Mouse (Mus musculus) myocyte (in vitro differentiated cells): Measurements from ENCODE around the gene Gm10354. TPM values are rescaled to one million over a fixed set of nuclear protein-coding genes. Genes with fewer than 3 reads are reported as not detected.
"Not testable (repeated sequence)": the region's sequence is repeated elsewhere in the genome, so short reads cannot be mapped to it uniquely, and the experiment has no call there.

Experiments used
- H3K27me3 ChIP-seq: one replicate; pipeline ENCODE4 v1.6.1; 2011; ENCODE audit not compliant: control insufficient read depth, insufficient read depth, insufficient read length
- H3K36me3 ChIP-seq: one replicate; pipeline ENCODE4 v1.6.1; 2011; ENCODE audit not compliant: control insufficient read depth, insufficient read depth
- H3K4me2 ChIP-seq: one replicate; pipeline ENCODE4 v1.6.1; 2011; ENCODE audit warnings: low read depth, control low read depth
- H3K4me3 ChIP-seq: one replicate; pipeline ENCODE4 v1.5.1; 2011; ENCODE audit warnings: mild to moderate bottlenecking, control low read depth, moderate library complexity
- H3K79me2 ChIP-seq: one replicate; pipeline ENCODE4 v1.6.1; 2011; ENCODE audit not compliant: control insufficient read depth, insufficient read depth
- H3ac ChIP-seq: one replicate; pipeline ENCODE4 v1.6.1; 2011; ENCODE audit not compliant: control insufficient read depth, insufficient read length
- polyA plus RNA-seq: library from polyadenylated mRNA; unstranded; fragments of >200 nt; fragmentation: generic; extraction: Trizol; gene quantifications from one replicate; pipeline ENCODE4 v1.2.1, GENCODE M21; 2012; ENCODE audit warnings: missing spikeins

The Gm10354 gene
- polyA plus RNA-seq, 1 experiment, result not detected

DNA sequence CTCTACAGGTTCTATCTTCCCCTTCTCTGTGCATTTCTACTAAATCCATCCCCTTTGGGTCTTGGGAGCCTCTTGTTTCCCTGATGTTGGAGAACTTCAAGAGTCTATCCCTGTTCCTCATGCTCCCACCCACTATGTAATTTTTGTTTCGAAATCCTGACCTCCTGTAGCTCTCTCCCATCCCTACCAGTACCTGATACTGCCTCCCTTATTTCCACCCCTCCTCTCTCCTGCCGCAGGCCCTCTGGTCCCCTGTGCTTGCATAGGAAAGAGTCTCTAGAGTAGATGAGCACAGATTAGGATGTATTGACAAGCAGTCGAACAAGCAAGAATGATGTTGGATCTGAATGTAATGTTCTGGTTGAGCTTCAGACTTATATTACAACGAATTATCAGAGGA is 33.2 kb downstream of the Gm10354 start:
- H3K4me3 ChIP-seq, H3K4me2 ChIP-seq, H3K36me3 ChIP-seq, H3K27me3 ChIP-seq, H3ac ChIP-seq, H3K79me2 ChIP-seq: not testable (repeated sequence)

DNA sequence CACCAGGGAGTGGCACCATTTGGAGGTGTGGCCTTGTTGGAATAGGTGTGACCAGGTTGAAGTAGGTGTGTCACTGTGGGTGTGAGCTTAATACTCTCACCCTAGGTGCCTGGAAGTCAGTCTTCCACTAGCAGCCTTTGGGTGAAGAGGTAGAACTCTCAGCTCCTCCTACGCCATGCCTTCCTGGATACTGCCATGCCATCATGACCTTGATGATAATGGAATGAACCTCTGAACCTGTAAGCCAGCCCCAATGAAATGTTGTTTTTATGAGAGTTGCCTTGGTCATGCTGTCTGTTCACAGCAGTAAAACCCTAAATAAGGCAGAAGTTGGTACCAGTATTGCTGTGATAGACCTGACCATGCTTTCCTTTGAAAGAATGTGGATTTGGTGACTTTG is 37.7 kb downstream of the Gm10354 start:
- H3K36me3 ChIP-seq, H3K27me3 ChIP-seq, H3K4me2 ChIP-seq, H3ac ChIP-seq, H3K79me2 ChIP-seq, H3K4me3 ChIP-seq: not testable (repeated sequence)

DNA sequence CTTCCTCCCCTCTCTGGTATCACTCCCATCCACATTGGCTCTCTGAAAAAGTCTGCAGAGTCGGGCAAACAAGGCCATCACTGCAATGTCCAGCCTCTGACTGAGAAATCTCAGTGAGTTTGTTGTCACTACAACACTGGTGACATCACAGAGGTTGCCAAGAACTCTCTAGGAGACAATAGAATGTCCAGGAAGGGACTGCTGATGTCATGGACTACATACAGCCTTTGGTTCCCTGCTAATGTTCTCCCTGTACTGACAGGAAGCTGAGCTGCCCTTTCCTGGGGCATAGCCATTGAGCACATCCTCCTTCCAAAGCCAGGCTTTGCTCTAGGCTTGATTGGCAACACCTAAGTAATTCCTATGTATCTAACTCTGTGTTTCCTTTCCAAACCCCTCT is 40.4 kb downstream of the Gm10354 start, which contains the start of gene Speer4e:
Gene Speer4e (minus strand): TSS at position 101 of the 400 bp plus-strand sequence.
- not testable (repeated sequence) for H3K4me2 ChIP-seq

DNA sequence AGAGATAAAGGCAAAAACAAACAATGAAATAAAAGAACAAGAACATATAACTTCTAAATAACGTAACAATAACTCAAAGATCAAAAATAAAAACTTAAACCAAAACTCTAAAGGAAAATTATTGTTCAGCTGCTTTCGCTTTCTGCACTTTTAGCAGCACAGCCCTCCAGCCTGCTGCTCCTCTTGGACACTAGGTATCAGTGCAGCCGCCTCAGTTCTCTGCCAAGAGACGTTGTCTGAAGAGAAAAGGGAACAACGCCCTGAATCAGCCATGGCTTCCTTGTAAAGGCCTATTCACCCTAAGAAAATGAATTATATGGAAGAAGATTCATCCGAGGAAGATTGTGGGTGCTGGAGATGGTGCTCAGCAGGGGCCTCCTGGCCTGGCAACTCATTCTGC is 45.0 kb downstream of the Gm10354 start:
- not testable (repeated sequence) for H3K79me2 ChIP-seq, H3ac ChIP-seq, H3K36me3 ChIP-seq, H3K4me2 ChIP-seq, H3K4me3 ChIP-seq, H3K27me3 ChIP-seq

More for the DNA sequence above, 40.4 kb downstream of the Gm10354 start, which contains the start of gene Speer4e:
- not testable (repeated sequence) for H3K79me2 ChIP-seq, H3K27me3 ChIP-seq, H3K36me3 ChIP-seq, H3ac ChIP-seq, H3K4me3 ChIP-seq

DNA sequence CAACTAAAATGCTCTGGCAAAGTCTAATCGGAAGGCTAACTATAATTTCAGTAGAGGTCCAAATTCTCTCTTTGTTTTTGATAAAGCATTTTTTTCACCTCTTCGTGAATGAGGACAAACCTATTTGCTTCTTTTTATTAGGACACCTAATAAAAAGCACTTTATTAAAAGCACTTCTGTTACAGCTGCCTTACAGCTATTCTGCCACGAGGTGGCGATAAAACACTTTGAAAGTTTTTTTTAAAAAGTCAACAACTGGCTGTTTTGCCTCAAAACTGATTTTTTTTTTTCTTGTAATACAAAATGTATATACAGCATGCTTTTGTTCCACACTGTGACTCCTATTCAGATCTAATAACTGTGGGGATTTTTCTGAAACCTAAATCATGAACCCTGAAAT is 51.7 kb downstream of the Gm10354 start:
- H3K36me3 ChIP-seq, H3K79me2 ChIP-seq, H3K4me3 ChIP-seq, H3K4me2 ChIP-seq, H3K27me3 ChIP-seq, H3ac ChIP-seq: not testable (repeated sequence)

Other genes with a start within 250 kb of the Gm10354 start
- gene Gm9758, start 64.0 kb downstream of the Gm10354 start, polyA plus RNA-seq, result not detected
- not detected for gene Speer4e, start 40.5 kb downstream of the Gm10354 start, polyA plus RNA-seq
- gene Gm17019, start 54.1 kb upstream of the Gm10354 start, polyA plus RNA-seq, result not detected